Mouse (Mus musculus): Measurements from ENCODE around the gene Myef2. TPM values are rescaled to one million over a fixed set of nuclear protein-coding genes. Genes with fewer than 3 reads are reported as not detected.

Gene Myef2
- 10 to 100 TPM; 12.5 to 14.3 TPM for polyA plus RNA-seq (2017; shearing (Covaris generic))

GRCm38 (mm10) chr2:125123477-125123852 lies at the start of gene Myef2:
Gene Myef2, minus strand, starts transcription at chr2:125123661.

GRCm38 (mm10) chr2:125152388-125152787 lies 28.9 kb upstream of the Myef2 start, which contains the start of gene Slc12a1:
Gene Slc12a1, plus strand, starts transcription at chr2:125152505.

GRCm38 (mm10) chr2:125135903-125136811 lies 12.7 kb upstream of the Myef2 start, which contains the start of gene Ctxn2:
Gene Ctxn2, plus strand, starts transcription at chr2:125136692.

GRCm38 (mm10) chr2:125067894-125068293 lies 55.6 kb downstream of the Myef2 start, which contains the start of gene Slc24a5:
Gene Slc24a5, plus strand, starts transcription at chr2:125068124.

Other genes with a start within 250 kb of the Myef2 start
- 1 to 10 TPM; 1.1 to 2.5 TPM for gene Slc24a5, start 55.5 kb downstream of the Myef2 start, polyA plus RNA-seq (2017; shearing (Covaris generic))
- gene Ctxn2, start 13.0 kb upstream of the Myef2 start, polyA plus RNA-seq (2017; shearing (Covaris generic)) = not detected
- gene Slc12a1, start 28.8 kb upstream of the Myef2 start, polyA plus RNA-seq (2017; shearing (Covaris generic)) = under 1 TPM in 1 of 2 experiments, not detected in 1; 0.33 TPM
- gene Dut, start 123.5 kb upstream of the Myef2 start, polyA plus RNA-seq (2017; shearing (Covaris generic)) = 10 to 100 TPM; 54.8 to 65.8 TPM